Mouse (Mus musculus) right cerebral cortex, postnatal 14 days (tissue): ENCODE data around the gene Dtd2.

ENCODE experiments used
- DNase-seq: peaks from one replicate; pipeline ENCODE4 v3.0.0; 2022

Dtd2 gene

DNA sequence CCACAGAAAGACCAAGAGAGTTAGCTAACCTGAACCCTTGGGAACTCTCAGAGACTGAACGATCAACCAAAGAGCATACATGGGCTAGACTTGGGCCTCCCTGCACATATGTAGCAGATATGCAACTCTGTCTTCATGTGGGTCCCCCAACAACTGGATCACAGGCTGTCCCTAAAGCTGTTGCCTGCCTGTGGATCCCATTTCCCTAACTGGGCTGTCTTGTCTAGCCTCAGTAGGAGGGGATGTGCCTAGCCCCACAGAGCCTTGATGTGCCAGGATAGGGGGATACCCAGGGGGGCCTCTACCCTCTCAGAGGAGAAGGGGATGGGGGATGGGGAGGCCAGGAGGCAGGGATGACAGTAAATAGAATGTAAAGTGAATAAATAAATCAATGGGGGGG lies 22.7 kb downstream of the Dtd2 start:
- DNase-seq = no peak

- DNase-seq = no peak
Measured at GRCm38 (mm10) chr12:51976531-51976930, 29.8 kb downstream of the Dtd2 start.

- DNase-seq = no peak
Measured at GRCm38 (mm10) chr12:51974381-51974780, 31.9 kb downstream of the Dtd2 start.

- DNase-seq = no peak
Measured at GRCm38 (mm10) chr12:51972269-51973065, 33.8 kb downstream of the Dtd2 start.

DNA sequence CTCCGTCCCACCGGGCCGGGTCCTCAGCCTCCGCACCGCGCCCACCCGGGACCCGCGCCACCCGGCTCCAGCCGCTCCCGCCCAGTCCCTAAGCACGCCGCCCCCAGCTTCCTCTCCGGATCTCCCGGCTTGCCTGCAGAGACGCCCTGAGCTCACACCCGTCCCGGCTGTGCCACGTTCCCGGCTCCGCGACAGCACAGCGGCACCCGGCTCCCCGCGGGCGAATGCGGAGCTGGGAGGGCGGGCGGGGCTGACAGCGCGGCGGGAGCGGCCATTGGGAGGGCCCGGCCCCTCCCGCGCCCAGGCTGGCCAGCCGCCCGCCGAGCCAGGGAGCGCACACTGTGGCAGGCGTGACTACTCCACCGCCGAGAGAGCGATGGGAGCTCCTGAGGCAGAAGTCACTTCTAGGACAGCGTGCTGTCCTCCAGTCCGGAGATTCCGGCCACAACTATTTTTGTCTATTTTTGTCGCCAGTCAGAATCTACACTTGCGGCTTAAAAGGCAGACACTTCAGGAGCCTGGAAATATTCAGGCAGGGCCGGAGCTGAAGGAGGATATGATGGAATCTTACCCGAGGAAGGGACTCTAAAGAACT lies 35.1 kb downstream of the Dtd2 start, which contains the start of gene Heatr5a:
Heatr5a (minus strand) TSS at position 252 of the 595 bp plus-strand sequence.
- peak; percentile 85 for DNase-seq

DNA sequence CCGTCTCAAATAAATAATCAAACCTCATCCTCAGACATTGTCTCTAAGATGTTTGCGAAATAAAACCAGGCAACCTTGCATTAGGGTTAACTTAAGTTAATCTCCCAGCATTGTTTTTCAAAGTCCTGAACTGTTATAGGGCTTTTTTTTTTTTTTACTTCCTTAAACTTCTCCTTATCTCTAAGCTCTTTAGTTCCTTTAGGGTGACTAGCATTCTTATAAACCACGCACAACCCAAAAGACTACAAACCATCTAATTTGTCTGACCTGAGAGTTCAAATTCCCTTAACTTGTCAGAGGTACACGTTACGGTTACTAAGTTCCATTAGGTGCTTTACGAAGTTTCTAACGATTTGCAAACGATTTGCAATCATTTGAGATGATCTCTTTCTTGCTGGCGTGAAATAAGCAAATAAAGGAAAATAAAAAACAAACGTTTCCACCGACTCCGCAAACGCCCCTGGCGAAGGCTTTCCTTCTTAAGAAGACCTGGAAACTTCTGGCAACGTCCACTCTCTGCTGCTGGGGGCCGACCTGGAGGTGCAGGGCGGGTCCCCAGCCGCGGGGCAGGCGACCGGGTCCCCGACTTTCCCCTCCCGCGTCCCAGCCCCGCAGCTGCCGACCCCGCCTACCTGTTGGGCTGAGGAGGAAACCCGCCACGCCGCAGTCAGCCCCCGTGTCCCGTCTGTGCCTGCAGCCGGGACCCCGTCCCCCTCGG lies 35.8 kb downstream of the Dtd2 start:
- DNase-seq = no peak

- no peak for DNase-seq
Measured at GRCm38 (mm10) chr12:51969876-51970275, 36.4 kb downstream of the Dtd2 start.

GRCm38 (mm10) chr12:51969092-51969491 lies 37.2 kb downstream of the Dtd2 start:
- DNase-seq = no peak

- no peak for DNase-seq
Measured at GRCm38 (mm10) chr12:51967915-51968595, 38.2 kb downstream of the Dtd2 start.

DNA sequence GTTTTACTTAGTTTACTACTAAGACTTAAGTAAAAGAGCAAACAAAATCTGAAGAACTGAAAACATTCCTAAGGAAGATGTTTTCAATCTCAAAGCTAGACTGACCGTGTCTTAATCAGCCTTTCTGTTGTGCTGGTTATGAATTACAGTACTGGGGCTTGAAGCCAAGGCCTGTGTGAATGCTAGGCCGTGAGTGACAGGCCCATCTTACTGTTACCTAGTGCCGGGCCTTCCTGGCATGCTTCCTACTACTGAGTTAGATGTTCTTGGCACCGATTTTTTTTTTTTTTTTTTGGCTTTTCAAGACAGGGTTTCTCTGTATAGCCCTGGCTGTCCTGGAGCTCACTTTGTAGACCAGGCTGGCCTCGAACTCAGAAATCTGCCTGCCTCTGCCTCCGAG lies 48.7 kb downstream of the Dtd2 start:
- no peak for DNase-seq

GRCm38 (mm10) chr12:51952309-51952708 lies 54.0 kb downstream of the Dtd2 start:
- no peak for DNase-seq

GRCm38 (mm10) chr12:51947498-51947945 lies 58.8 kb downstream of the Dtd2 start:
- DNase-seq = no peak

- DNase-seq = no peak
Measured at GRCm38 (mm10) chr12:51945331-51945730, 61.0 kb downstream of the Dtd2 start.

- no peak for DNase-seq
Measured at GRCm38 (mm10) chr12:51939848-51940247, 66.5 kb downstream of the Dtd2 start.
